Mouse (Mus musculus) telencephalon, adult 2 months (tissue): ENCODE data around the gene Nt5c3b.

ENCODE experiments used
- DNase-seq: peaks from one replicate; pipeline ENCODE4 v3.0.0-alpha.2; 2011; ENCODE audit warnings: low read depth, low spot score

The Nt5c3b gene

GRCm38 (mm10) chr11:100379311-100379710, 62.3 kb downstream of the Nt5c3b start:
- no peak for DNase-seq

- no peak for DNase-seq
Observed at GRCm38 (mm10) chr11:100378446-100378845, 63.2 kb downstream of the Nt5c3b start.

GRCm38 (mm10) chr11:100377989-100378388, 63.6 kb downstream of the Nt5c3b start:
- DNase-seq: no peak

GRCm38 (mm10) chr11:100376746-100377389, 64.7 kb downstream of the Nt5c3b start:
- no peak for DNase-seq

GRCm38 (mm10) chr11:100376005-100376404, 65.6 kb downstream of the Nt5c3b start:
- no peak for DNase-seq

GRCm38 (mm10) chr11:100375127-100375526, 66.5 kb downstream of the Nt5c3b start:
- no peak for DNase-seq
